Mouse (Mus musculus): ENCODE data around the gene Tmem60. TPM values are rescaled to one million over a fixed set of nuclear protein-coding genes. Genes with fewer than 3 reads are reported as not detected.
A peak's percentile ranks its signal among the peaks of the same experiment; 100 is the strongest.

Tmem60 gene
- total and polyA plus RNA-seq, 3 experiments, result 3.5 to 52.2 (median 43.8) TPM

- ATAC-seq (ENCODE audit: extremely low read depth, insufficient number of reproducible peaks, low FRiP score, poor library complexity, severe bottlenecking), result no peak
- peaks cover 61% of the 10 kb centered on the region for H3K36me3 ChIP-seq (replicated peaks)
- H3K9me3 ChIP-seq (replicated peaks), result no peaks in the 10 kb centered on the region
- no peak for TF ChIP-seq POLR2AphosphoS5 (IDR thresholded peaks at IDR 0.05; ENCODE audit: insufficient replicate concordance, low read depth, low read length)
- no peak for TF ChIP-seq TAL1 (conservative IDR thresholded peaks at IDR 0.05; ENCODE audit: low read depth, low read length)
- no peak for TF ChIP-seq CTCF (IDR thresholded peaks at IDR 0.05; ENCODE audit: low read depth, low read length)
- TF ChIP-seq GATA2 (IDR thresholded peaks at IDR 0.05; ENCODE audit: borderline replicate concordance, low read depth, low read length), result no peak
- no peak for TF ChIP-seq GATA1 (IDR thresholded peaks at IDR 0.05; ENCODE audit: borderline replicate concordance, low read length)
- no peak overlapping the region for H3K4me3 ChIP-seq (ENCODE audit: low read depth, low read length)
- H3K27me3 ChIP-seq (ENCODE audit: insufficient read depth, low read length), result no peaks in the 10 kb centered on the region
- H3K4me1 ChIP-seq (ENCODE audit: insufficient read depth, low read depth, low read length), result peaks cover 25% of the 10 kb centered on the region
- DNase-seq (ENCODE audit: low spot score), result no peak
Observed at GRCm38 (mm10) chr5:20918967-20919366, 37.0 kb downstream of the Tmem60 start.

- Histone ChIP-seq H3K9me3 (replicated peaks) (no peaks in the 10 kb centered on the region), H3K4me1 (ENCODE audit: insufficient read depth, low read depth, low read length) (peaks cover 20% of the 10 kb centered on the region), H3K27me3 (ENCODE audit: insufficient read depth, low read length) (no peaks in the 10 kb centered on the region), H3K36me3 (replicated peaks) (peaks cover 57% of the 10 kb centered on the region), H3K4me3 (ENCODE audit: low read depth, low read length) (no peak overlapping the region)
- ATAC-seq (ENCODE audit: extremely low read depth, insufficient number of reproducible peaks, low FRiP score, poor library complexity, severe bottlenecking), result no peak
- DNase-seq (ENCODE audit: low spot score), result no peak
- TF ChIP-seq CTCF (IDR thresholded peaks at IDR 0.05; ENCODE audit: low read depth, low read length) (no peak), GATA2 (IDR thresholded peaks at IDR 0.05; ENCODE audit: borderline replicate concordance, low read depth, low read length) (no peak), POLR2AphosphoS5 (IDR thresholded peaks at IDR 0.05; ENCODE audit: insufficient replicate concordance, low read depth, low read length) (no peak), GATA1 (IDR thresholded peaks at IDR 0.05; ENCODE audit: borderline replicate concordance, low read length) (no peak), TAL1 (conservative IDR thresholded peaks at IDR 0.05; ENCODE audit: low read depth, low read length) (no peak)
Observed at GRCm38 (mm10) chr5:20919566-20919965, 37.6 kb downstream of the Tmem60 start.

DNA sequence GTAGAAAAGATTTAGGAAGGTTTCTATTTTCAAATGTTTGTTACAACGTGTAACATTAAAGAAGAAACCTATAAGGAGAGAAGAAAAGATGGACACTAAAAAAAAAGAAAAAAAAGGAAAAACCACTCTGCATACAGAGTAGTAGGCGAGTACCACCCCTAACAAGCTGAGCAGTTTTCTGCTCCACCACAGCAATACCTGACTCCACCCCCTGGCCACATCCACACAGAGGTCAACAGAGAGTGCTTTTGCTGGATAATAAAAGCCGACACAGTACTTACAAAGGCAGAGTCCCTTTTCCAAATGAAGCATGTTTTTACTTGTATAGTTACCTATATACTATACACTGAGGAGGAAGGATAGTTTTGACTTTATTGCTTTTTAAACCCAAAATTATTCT lies 42.6 kb downstream of the Tmem60 start:
- ATAC-seq (ENCODE audit: extremely low read depth, insufficient number of reproducible peaks, low FRiP score, poor library complexity, severe bottlenecking) (peak; percentile 40; the same call in 1 of the 2 replicates), DNase-seq (ENCODE audit: low spot score) (no peak)
- Histone ChIP-seq H3K9me3 (replicated peaks) (no peaks in the 10 kb centered on the region), H3K36me3 (replicated peaks) (peaks cover 53% of the 10 kb centered on the region), H3K4me3 (ENCODE audit: low read depth, low read length) (no peak overlapping the region), H3K4me1 (ENCODE audit: insufficient read depth, low read depth, low read length) (peaks cover 25% of the 10 kb centered on the region), H3K27me3 (ENCODE audit: insufficient read depth, low read length) (no peaks in the 10 kb centered on the region)
- TF ChIP-seq POLR2AphosphoS5 (IDR thresholded peaks at IDR 0.05; ENCODE audit: insufficient replicate concordance, low read depth, low read length), result no peak
- TF ChIP-seq TAL1 (conservative IDR thresholded peaks at IDR 0.05; ENCODE audit: low read depth, low read length), result no peak
- no peak for TF ChIP-seq GATA1 (IDR thresholded peaks at IDR 0.05; ENCODE audit: borderline replicate concordance, low read length)
- no peak for TF ChIP-seq CTCF (IDR thresholded peaks at IDR 0.05; ENCODE audit: low read depth, low read length)
- TF ChIP-seq GATA2 (IDR thresholded peaks at IDR 0.05; ENCODE audit: borderline replicate concordance, low read depth, low read length), result no peak

GRCm38 (mm10) chr5:20925451-20925850 lies 43.5 kb downstream of the Tmem60 start:
- TF ChIP-seq GATA1 (IDR thresholded peaks at IDR 0.05; ENCODE audit: borderline replicate concordance, low read length), result no peak
- TF ChIP-seq POLR2AphosphoS5 (IDR thresholded peaks at IDR 0.05; ENCODE audit: insufficient replicate concordance, low read depth, low read length), result no peak
- TF ChIP-seq CTCF (IDR thresholded peaks at IDR 0.05; ENCODE audit: low read depth, low read length), result no peak
- TF ChIP-seq TAL1 (conservative IDR thresholded peaks at IDR 0.05; ENCODE audit: low read depth, low read length), result no peak
- TF ChIP-seq GATA2 (IDR thresholded peaks at IDR 0.05; ENCODE audit: borderline replicate concordance, low read depth, low read length), result no peak
- Histone ChIP-seq H3K4me1 (ENCODE audit: insufficient read depth, low read depth, low read length) (peaks cover 33% of the 10 kb centered on the region), H3K4me3 (ENCODE audit: low read depth, low read length) (no peak overlapping the region), H3K9me3 (replicated peaks) (no peaks in the 10 kb centered on the region), H3K36me3 (replicated peaks) (peaks cover 51% of the 10 kb centered on the region), H3K27me3 (ENCODE audit: insufficient read depth, low read length) (no peaks in the 10 kb centered on the region)
- ATAC-seq (ENCODE audit: extremely low read depth, insufficient number of reproducible peaks, low FRiP score, poor library complexity, severe bottlenecking) (no peak), DNase-seq (ENCODE audit: low spot score) (no peak)

DNA sequence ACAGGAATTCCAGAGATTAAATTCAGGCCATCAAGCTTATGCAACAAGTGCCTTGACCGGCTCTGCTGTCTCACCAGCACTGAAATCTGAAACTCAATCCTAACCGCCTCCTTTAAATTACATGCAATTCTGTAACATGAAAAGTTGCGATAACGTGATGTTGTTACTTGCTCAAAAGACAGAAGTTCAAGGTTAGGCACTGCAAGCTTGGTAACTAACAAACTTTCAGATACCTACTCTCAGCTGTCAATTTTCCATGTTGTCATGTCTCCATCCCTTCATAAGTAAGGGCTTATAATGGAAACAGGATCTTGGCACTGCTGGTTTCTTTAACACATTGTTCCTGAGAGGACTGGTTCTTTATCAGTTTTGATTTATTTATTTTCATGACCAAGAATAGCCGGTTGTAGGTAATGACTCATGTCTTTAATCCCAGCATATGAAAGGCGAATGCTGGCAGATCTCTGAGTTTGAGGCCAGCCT lies 47.7 kb downstream of the Tmem60 start:
- ATAC-seq (ENCODE audit: extremely low read depth, insufficient number of reproducible peaks, low FRiP score, poor library complexity, severe bottlenecking), result no peak
- no peak for DNase-seq (ENCODE audit: low spot score)
- H3K4me1 ChIP-seq (ENCODE audit: insufficient read depth, low read depth, low read length), result peaks cover 60% of the 10 kb centered on the region
- no peak for TF ChIP-seq GATA1 (IDR thresholded peaks at IDR 0.05; ENCODE audit: borderline replicate concordance, low read length)
- no peaks in the 10 kb centered on the region for H3K27me3 ChIP-seq (ENCODE audit: insufficient read depth, low read length)
- no peaks in the 10 kb centered on the region for H3K9me3 ChIP-seq (replicated peaks)
- no peak overlapping the region; the same call in 1 of the 2 replicates for H3K4me3 ChIP-seq (ENCODE audit: low read depth, low read length)
- peaks cover 25% of the 10 kb centered on the region for H3K36me3 ChIP-seq (replicated peaks)

GRCm38 (mm10) chr5:20930430-20930829 lies 48.4 kb downstream of the Tmem60 start:
- Histone ChIP-seq H3K9me3 (replicated peaks) (no peaks in the 10 kb centered on the region), H3K4me3 (ENCODE audit: low read depth, low read length) (no peak overlapping the region; the same call in 1 of the 2 replicates), H3K4me1 (ENCODE audit: insufficient read depth, low read depth, low read length) (peaks cover 64% of the 10 kb centered on the region), H3K27me3 (ENCODE audit: insufficient read depth, low read length) (no peaks in the 10 kb centered on the region), H3K36me3 (replicated peaks) (peaks cover 23% of the 10 kb centered on the region)
- ATAC-seq (ENCODE audit: extremely low read depth, insufficient number of reproducible peaks, low FRiP score, poor library complexity, severe bottlenecking) (peak; percentile 28; the same call in 1 of the 2 replicates), DNase-seq (ENCODE audit: low spot score) (no peak)
- no peak for TF ChIP-seq GATA2 (IDR thresholded peaks at IDR 0.05; ENCODE audit: borderline replicate concordance, low read depth, low read length)
- TF ChIP-seq CTCF (IDR thresholded peaks at IDR 0.05; ENCODE audit: low read depth, low read length), result no peak
- no peak for TF ChIP-seq GATA1 (IDR thresholded peaks at IDR 0.05; ENCODE audit: borderline replicate concordance, low read length)
- TF ChIP-seq TAL1 (conservative IDR thresholded peaks at IDR 0.05; ENCODE audit: low read depth, low read length), result no peak
